Mouse (Mus musculus): Measurements from ENCODE around the gene Otulin.

DNA sequence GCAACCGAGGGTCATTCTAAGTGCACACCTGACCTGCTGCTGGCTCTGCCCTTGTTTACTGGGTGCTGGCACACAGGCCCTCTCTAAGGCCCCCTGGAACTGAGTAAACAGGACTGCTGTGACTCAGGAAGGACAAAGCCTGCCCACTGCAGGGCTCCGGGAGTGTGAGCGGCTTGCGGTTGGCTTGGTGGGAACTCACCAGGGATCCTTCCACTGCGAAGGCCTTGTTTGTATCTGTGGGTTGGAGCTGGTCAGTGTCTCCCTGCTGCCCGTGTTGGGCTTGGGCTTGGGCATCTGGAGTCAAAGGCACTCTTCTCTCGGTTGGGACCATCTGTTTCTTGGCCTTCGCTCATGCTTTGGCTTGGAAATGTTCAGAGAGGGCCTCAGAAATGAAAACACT, 34.9 kb downstream of the Otulin start:
- TF ChIP-seq POLR2A (IDR thresholded peaks at IDR 0.05; ENCODE audit: low read depth, low read length) (no peak), CTCF (IDR thresholded peaks at IDR 0.05; ENCODE audit: extremely low read depth, insufficient read depth, insufficient read length, insufficient replicate concordance) (no peak)
